ENCODE assay signal across 29 mouse cellular contexts in the genomic region with DNA sequence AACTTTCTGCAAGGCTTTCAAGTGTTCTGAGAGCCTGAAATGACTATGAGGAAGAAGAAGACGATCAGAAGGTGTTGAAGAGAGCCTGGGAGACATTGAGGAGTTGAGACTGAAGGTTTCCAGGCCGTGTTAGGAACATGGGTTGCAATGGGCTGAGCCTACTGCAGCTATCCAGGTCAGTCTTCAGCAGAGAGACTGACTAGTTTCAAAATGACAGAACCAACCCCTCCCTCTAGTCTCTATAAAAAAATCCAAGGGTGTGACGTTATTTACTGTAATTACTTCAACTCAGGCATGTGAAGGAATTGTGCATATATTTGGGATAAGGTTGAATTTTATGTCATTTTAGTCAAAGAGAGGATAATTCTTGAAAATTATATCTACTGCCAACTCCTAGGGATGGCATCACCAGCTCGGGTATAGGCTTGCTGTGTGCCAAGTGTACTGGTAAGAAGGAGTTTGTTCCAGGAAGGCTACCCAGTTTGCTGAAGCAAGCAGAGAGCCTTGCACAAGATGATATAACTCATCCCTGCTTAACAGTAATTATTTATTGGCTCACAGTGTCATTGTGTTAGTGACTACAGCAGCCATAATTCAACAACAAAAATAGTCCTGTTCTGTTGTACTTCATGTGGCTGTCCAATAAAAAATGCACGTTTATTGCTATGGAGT. TPM values are rescaled to one million over a fixed set of nuclear protein-coding genes. Genes with fewer than 3 reads are reported as not detected.
"Had no signal": no experiment of that assay in that cellular context is flagged by ENCODE, and none has a peak within 500 bp of the region (broad histone marks: within the 10 kb centered on the region; RNA-seq: fewer than 3 reads in every experiment).

No protein-coding gene starts in this region.

- DNase-seq: kidney, adult 9 months; kidney, postnatal 14 days; kidney, postnatal 4 days; liver; lung, adult 18-20 months; lung, postnatal 10 days; lung, postnatal 36 days; right cerebral cortex, adult 18-20 months; right cerebral cortex, postnatal 14 days; right cerebral cortex, postnatal 4 days; thymus, adult 2 months; thymus, postnatal 14 days; thymus, postnatal 4 days had no signal

RNA-seq across cellular contexts. Expression of gene Wfdc12, which starts 4.7 kb away (rescaled TPM):
- total RNA-seq: layer of hippocampus, adult 18-20 months; layer of hippocampus, postnatal 25 days; left cerebral cortex, adult 18-20 months; left cerebral cortex, postnatal 25 days had no signal
- polyA plus RNA-seq: kidney, embryonic 16.5 days; limb, embryonic 10.5 days; limb, embryonic 13.5 days; liver, embryonic 12.5 days; liver, embryonic 15.5 days; lung, embryonic 15.5 days; midbrain, embryonic 10.5 days; midbrain, embryonic 15.5 days; neural tube, embryonic 12.5 days; neural tube, embryonic 15.5 days; stomach, embryonic 16.5 days had no signal

RNA-seq across cellular contexts. Expression of gene Wfdc15a, which starts 4.8 kb away (rescaled TPM):
- total RNA-seq: layer of hippocampus, adult 18-20 months; layer of hippocampus, postnatal 25 days; left cerebral cortex, adult 18-20 months; left cerebral cortex, postnatal 25 days had no signal
- polyA plus RNA-seq: kidney, embryonic 16.5 days; limb, embryonic 10.5 days; limb, embryonic 13.5 days; liver, embryonic 12.5 days; liver, embryonic 15.5 days; lung, embryonic 15.5 days; midbrain, embryonic 10.5 days; midbrain, embryonic 15.5 days; neural tube, embryonic 12.5 days; neural tube, embryonic 15.5 days; stomach, embryonic 16.5 days; thymus, adult 2 months had no signal

RNA-seq across cellular contexts. Expression of gene Wfdc5, which starts 12.6 kb away (rescaled TPM):
- total RNA-seq: layer of hippocampus, adult 18-20 months; layer of hippocampus, postnatal 25 days; left cerebral cortex, adult 18-20 months; left cerebral cortex, postnatal 25 days had no signal
- polyA plus RNA-seq: kidney, embryonic 16.5 days; limb, embryonic 10.5 days; limb, embryonic 13.5 days; liver, embryonic 12.5 days; liver, embryonic 15.5 days; lung, embryonic 15.5 days; midbrain, embryonic 10.5 days; midbrain, embryonic 15.5 days; neural tube, embryonic 12.5 days; neural tube, embryonic 15.5 days; testis, adult 2 months had no signal

RNA-seq across cellular contexts. Expression of gene Kcns1, which starts 24.2 kb away (rescaled TPM):
- polyA plus RNA-seq: liver, embryonic 12.5 days; liver, embryonic 15.5 days; lung, embryonic 15.5 days; midbrain, embryonic 10.5 days had no signal

RNA-seq across cellular contexts. Expression of gene Wfdc15b, which starts 26.4 kb away (rescaled TPM):
- total RNA-seq: layer of hippocampus, adult 18-20 months; layer of hippocampus, postnatal 25 days; left cerebral cortex, adult 18-20 months; left cerebral cortex, postnatal 25 days had no signal
- polyA plus RNA-seq: limb, embryonic 10.5 days; limb, embryonic 13.5 days; liver, embryonic 12.5 days; liver, embryonic 15.5 days; midbrain, embryonic 10.5 days; midbrain, embryonic 15.5 days; neural tube, embryonic 12.5 days; neural tube, embryonic 15.5 days; testis, adult 2 months; thymus, adult 2 months had no signal
